Mouse (Mus musculus): ENCODE results near the gene Tmx1.
A peak's percentile ranks its signal among the peaks of the same experiment; 100 is the strongest.

Tmx1 gene

DNA sequence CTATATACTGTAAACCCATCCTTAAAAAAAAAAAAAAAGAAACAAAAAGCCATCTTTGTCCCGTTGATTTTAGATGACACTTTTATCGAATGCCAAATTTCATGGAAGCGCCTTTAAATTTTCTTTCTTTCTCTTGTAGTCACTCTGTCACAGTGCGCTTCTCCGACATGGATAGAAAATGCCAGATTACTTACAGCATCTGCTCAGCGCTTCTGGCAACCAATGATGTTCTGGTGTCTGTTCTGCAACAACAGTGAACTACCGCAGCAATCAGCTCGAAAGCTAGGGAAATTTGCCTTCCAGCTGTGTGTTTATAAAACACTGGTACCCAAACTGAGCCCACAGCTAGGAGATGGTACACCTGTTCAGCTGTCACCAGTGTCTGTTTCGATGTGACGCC is 39.5 kb downstream of the Tmx1 start:
- DNase-seq: no peak

DNA sequence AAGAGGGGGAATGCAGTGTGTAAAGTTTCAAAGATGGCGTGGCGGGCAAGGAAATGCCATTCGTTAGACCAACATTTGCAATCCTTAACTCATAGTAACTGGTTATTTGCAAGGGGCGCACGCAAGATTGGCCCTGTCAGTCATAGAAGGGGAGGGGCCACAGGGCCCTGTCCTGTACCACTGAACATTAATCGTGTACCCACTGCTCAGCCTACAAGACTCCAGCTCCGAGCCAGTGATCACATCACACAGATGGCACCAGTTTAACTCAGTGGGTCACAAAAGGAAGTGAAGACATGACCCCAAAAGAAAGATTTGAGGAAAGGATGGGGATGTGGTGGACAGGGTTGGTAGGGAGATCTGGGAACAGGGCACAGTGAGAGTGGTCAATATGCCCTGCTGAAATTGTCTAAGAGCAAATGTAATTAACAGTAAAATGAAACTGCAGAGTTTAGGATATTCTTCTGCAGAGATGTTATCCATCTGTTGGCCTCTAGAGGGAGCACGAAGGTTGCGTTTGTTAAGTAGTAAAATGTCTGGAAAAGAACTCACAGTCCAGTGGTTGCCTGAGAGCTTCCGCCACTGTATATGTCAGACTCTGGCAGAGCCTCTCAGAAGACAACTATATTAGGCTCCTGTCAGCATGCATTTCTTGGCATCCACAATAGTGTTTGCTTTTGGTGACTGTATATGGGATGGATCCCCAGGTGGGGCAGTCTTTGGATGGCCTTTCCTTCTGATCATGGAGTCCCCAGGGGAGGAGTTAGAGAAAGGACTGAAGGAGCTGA is 41.8 kb downstream of the Tmx1 start:
- DNase-seq: peak in 1 of 2 experiments; percentile 50

DNA sequence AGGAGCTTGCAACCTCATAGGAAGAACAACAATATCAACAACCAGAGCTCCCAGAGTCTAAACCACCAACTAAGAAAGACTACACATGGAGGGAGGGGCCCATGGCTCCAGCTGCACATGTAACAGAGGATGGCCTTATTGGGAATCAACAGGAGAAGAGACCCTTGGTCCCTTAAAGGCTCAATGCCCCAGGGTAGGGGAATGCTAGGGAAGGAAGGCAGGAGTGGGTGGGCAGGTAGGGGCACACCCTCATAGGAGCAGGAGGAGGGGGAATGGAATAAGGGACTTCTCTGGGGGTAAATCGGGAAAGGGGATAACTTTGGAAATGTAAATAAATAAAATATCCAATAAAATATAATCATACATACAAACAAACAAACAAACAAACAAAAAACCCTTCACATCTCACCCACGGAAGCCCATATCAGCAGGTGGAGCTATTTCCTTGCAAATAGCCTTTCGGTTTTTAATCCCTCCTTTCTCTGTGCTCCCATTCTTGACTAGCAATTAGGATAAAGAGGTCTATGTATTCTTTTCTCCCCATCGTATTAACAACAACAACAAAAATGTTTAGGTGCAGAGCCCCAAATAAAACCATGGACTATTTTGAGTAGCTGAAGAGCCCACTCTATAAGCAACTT is 42.5 kb downstream of the Tmx1 start:
- DNase-seq: peak in 1 of 2 experiments; percentile 44

DNA sequence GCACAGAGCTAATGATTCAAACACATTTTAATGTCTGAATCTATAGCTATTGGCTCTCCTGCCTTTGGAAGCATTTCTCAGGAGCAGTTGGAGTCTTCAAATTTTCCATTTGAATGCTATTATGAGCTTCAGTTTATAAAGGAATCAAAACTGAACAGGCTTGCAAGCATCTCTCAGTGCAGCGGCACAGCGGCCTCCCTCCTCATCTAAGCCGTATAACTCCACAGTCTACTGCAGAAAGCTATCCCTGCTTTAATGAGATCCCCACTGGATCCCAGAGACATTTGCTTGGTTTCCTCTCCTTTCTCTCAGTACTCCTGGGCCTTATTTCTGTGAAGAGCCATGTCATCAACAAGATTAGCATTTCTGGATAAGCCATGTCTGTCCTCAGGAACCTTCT is 45.2 kb downstream of the Tmx1 start:
- no peak for DNase-seq

DNA sequence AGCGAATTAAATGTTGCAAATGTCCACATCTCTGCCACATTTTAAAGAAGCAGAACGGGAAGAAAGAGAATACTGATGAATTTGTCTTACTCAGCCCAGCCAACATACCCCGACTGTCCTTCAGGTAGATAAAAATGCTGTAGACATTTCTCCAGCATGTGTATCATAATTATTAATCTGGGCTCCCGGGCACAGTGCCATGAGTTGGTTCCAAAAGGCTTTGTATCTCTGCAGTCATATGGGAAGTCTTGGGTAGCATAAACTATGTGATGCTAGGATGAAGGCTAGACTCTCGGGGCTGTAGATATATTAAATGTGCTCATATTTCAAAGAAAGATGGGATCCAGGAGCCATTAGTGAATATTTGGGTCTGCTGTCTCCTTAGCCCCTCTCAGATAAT is 53.1 kb downstream of the Tmx1 start:
- DNase-seq: no peak

DNA sequence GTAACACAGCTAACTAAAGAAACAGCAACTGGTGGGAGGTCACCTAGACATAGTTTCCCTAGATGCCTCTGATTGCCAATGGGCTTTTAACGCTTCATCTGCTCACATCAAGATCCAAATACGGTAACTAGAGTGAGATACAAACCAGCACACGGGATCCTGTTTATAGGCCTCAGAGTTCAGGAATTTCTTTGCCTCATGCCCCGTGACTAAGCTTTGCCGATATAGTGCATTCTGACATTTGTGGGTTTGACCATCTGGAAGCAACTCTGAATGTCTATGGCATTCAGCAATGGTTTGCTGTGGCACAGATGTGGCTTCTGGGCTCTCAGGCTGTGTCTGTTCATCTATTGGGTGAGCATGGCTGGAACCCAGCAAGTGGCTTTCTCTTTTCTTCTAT is 59.1 kb downstream of the Tmx1 start:
- no peak for DNase-seq

DNA sequence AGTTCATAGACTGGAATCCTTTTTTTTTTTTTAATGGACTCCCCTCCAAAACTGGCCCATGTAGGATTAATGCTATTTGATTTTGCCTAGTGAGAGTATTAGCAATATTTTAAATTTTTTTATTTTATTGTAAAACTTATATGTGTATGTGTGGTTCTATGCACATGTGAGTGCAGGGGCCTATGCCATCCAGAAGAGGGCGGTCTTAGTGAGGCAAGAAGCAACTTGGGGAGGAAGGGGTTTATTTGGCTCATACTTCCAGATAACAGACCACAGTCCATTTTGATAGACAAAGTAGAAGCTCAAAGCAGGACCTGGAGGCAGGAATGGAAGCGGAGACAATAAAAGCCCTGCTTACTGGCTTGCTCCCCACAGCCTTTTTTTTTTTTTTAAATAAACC is 59.5 kb downstream of the Tmx1 start:
- no peak for DNase-seq
